Mouse (Mus musculus) ES-Bruce4 (cell line): ENCODE measurements at regions not wholly inside any gene's neighbourhood (a gene's known extent, or its start where the extent isn't known, plus 50 kb on each side); places are given as distances from the start of the nearest gene placed in this dataset.

Experiments used
- H3K27ac ChIP-seq: 2 replicates; pipeline ENCODE4 v1.5.1; 2012; ENCODE audit warnings: low read length, inconsistent platforms; ENCODE audit not compliant: insufficient read depth
- H3K27me3 ChIP-seq: 2 replicates; pipeline ENCODE4 v1.6.1; 2012; ENCODE audit warnings: mild to moderate bottlenecking, low read length, inconsistent platforms; ENCODE audit not compliant: control insufficient read depth, poor library complexity, insufficient read depth, severe bottlenecking
- H3K36me3 ChIP-seq: 2 replicates; pipeline ENCODE4 v1.6.1; 2012; ENCODE audit warnings: inconsistent platforms, mild to moderate bottlenecking, low read length, moderate library complexity; ENCODE audit not compliant: control insufficient read depth, poor library complexity, insufficient read depth, severe bottlenecking
- H3K4me1 ChIP-seq: one replicate; pipeline ENCODE4 v1.8.1; 2011; ENCODE audit warnings: low read length; ENCODE audit not compliant: control insufficient read depth, insufficient read depth
- H3K4me3 ChIP-seq: 2 replicates; pipeline ENCODE4 v1.5.1; 2011; ENCODE audit warnings: low read depth, mild to moderate bottlenecking, low read length
- H3K9ac ChIP-seq: 2 replicates; pipeline ENCODE4 v1.6.1; 2012; ENCODE audit warnings: low read depth, mild to moderate bottlenecking, inconsistent platforms; ENCODE audit not compliant: poor library complexity, severe bottlenecking
- H3K9me3 ChIP-seq: replicated peaks from 2 replicates; pipeline ENCODE4 v1.6.1; 2012; ENCODE audit warnings: mild to moderate bottlenecking, low read length, inconsistent platforms; ENCODE audit not compliant: control insufficient read depth, poor library complexity, insufficient read depth, severe bottlenecking
- CTCF ChIP-seq: IDR thresholded peaks from one replicate; pipeline ENCODE4 v1.8.1; 2011; ENCODE audit warnings: low read depth, low read length
- EP300 ChIP-seq: IDR thresholded peaks from 2 replicates; pipeline ENCODE4 v1.6.1; 2011; ENCODE audit warnings: low read depth, low read length; ENCODE audit not compliant: insufficient read depth
- POLR2A ChIP-seq: IDR thresholded peaks from one replicate; pipeline ENCODE4 v1.8.1; 2011; ENCODE audit warnings: low read length; ENCODE audit not compliant: insufficient read depth

- no peak overlapping the region for H3K4me3 ChIP-seq
- H3K4me1 ChIP-seq, result peaks cover 2% of the 10 kb centered on the region
- H3K27ac ChIP-seq, result no peak overlapping the region
- H3K9ac ChIP-seq, result no peak overlapping the region
- no peaks in the 10 kb centered on the region for H3K27me3 ChIP-seq
- TF ChIP-seq EP300, result no peak
- TF ChIP-seq CTCF, result no peak
- no peak for TF ChIP-seq POLR2A
- H3K36me3 ChIP-seq, result no peaks in the 10 kb centered on the region
- no peaks in the 10 kb centered on the region for H3K9me3 ChIP-seq
Measured at GRCm38 (mm10) chr19:59404766-59405165, 53.4 kb upstream of the Emx2 start.

DNA sequence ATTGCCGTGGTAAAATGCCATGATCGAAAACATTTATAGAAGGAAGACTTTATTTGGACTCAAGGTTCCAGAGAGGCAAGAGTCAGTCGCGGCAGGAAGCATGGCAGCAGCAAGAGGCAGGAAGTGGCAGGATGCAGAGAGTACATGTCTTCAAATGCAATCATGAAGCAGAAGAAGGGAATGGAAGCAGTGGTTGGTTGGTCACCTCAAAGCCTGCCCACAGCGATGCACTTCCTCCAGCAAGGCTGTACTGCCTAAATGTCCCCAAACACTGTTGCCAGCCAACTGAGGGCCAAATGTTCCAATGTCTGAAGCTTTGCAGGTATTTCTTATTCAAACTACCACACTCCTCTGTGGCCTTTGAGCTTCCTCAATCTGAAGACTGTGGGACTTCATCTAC lies 52.6 kb upstream of the Emx2 start:
- H3K27me3 ChIP-seq, result no peaks in the 10 kb centered on the region
- TF ChIP-seq POLR2A, result no peak
- no peak for TF ChIP-seq EP300
- TF ChIP-seq CTCF, result no peak
- H3K9me3 ChIP-seq, result no peaks in the 10 kb centered on the region
- H3K4me3 ChIP-seq, result no peak overlapping the region
- no peak overlapping the region for H3K9ac ChIP-seq
- no peak overlapping the region for H3K27ac ChIP-seq
- H3K36me3 ChIP-seq, result no peaks in the 10 kb centered on the region
- H3K4me1 ChIP-seq, result no peaks in the 10 kb centered on the region

GRCm38 (mm10) chr19:59408094-59408493 lies 50.1 kb upstream of the Emx2 start:
- H3K4me3 ChIP-seq, result no peak overlapping the region
- H3K4me1 ChIP-seq, result no peaks in the 10 kb centered on the region
- H3K27ac ChIP-seq, result no peak overlapping the region
- no peaks in the 10 kb centered on the region for H3K9me3 ChIP-seq
- TF ChIP-seq EP300, result no peak
- no peaks in the 10 kb centered on the region for H3K36me3 ChIP-seq
- no peaks in the 10 kb centered on the region for H3K27me3 ChIP-seq
- no peak overlapping the region for H3K9ac ChIP-seq
